Mouse (Mus musculus) ES-E14 (cell line): ENCODE data around the gene Eif2s2. TPM values are rescaled to one million over a fixed set of nuclear protein-coding genes. Genes with fewer than 3 reads are reported as not detected.

Experiments used
- DNase-seq: peaks from one replicate; pipeline ENCODE4 v3.0.0-alpha.2; 2013; ENCODE audit warnings: low read depth, low spot score
- H3K27ac ChIP-seq: 2 replicates; pipeline ENCODE4 v1.5.1; 2012; ENCODE audit warnings: low read depth, mild to moderate bottlenecking, low read length, moderate library complexity, mixed read lengths; ENCODE audit not compliant: poor library complexity, insufficient read depth, severe bottlenecking
- H3K36me3 ChIP-seq: 2 replicates; pipeline ENCODE4 v1.6.1; 2012; ENCODE audit warnings: mild to moderate bottlenecking, low read length, moderate library complexity, mixed read lengths; ENCODE audit not compliant: control insufficient read depth, poor library complexity, insufficient read depth, severe bottlenecking
- H3K4me1 ChIP-seq, 2 experiments: fragments of 150-350 bp in 1 of 2; sonication (generic) in 1 of 2; 2 replicates each; pipeline ENCODE4 v1.6.1; 2012; ENCODE audit warnings: low read length in 2 of 2, mild to moderate bottlenecking in 1 of 2, mixed read lengths in 1 of 2; ENCODE audit not compliant: control insufficient read depth in 2 of 2, insufficient read depth in 2 of 2, poor library complexity in 1 of 2
- H3K4me3 ChIP-seq, 2 experiments: fragments of 150-350 bp in 1 of 2; sonication (generic) in 1 of 2; 2 replicates each; pipeline ENCODE4 v1.5.1; 2012; ENCODE audit warnings: low read length in 2 of 2, low read depth in 1 of 2, mild to moderate bottlenecking in 1 of 2, mixed read lengths in 1 of 2; ENCODE audit not compliant: insufficient read depth in 1 of 2, poor library complexity in 1 of 2, severe bottlenecking in 1 of 2
- H3K9ac ChIP-seq: 2 replicates; pipeline ENCODE4 v1.6.1; 2012; ENCODE audit warnings: low read depth, mild to moderate bottlenecking, low read length, mixed read lengths; ENCODE audit not compliant: poor library complexity, insufficient read depth, severe bottlenecking
- H3K9me3 ChIP-seq: fragments of 150-350 bp; sonication (generic); 2 replicates; pipeline ENCODE4 v1.6.1; 2012; ENCODE audit warnings: low read depth, mild to moderate bottlenecking, low read length; ENCODE audit not compliant: control insufficient read depth, insufficient read depth
- CHD2 ChIP-seq: IDR thresholded peaks from 2 replicates; pipeline ENCODE4 v1.6.1; 2014; ENCODE audit warnings: mild to moderate bottlenecking, low read depth, low read length, inconsistent platforms
- HCFC1 ChIP-seq: IDR thresholded peaks from 2 replicates; pipeline ENCODE4 v1.6.1; 2012; ENCODE audit warnings: low read length, inconsistent platforms, borderline replicate concordance; ENCODE audit not compliant: insufficient read depth
- MAFK ChIP-seq: IDR thresholded peaks from 2 replicates; pipeline ENCODE4 v1.6.1; 2014; ENCODE audit warnings: mild to moderate bottlenecking, low read depth, low read length, inconsistent platforms; ENCODE audit not compliant: insufficient read depth
- ZC3H11A ChIP-seq: IDR thresholded peaks from 2 replicates; pipeline ENCODE4 v1.6.1; 2012; ENCODE audit warnings: low read depth, mild to moderate bottlenecking, inconsistent platforms, low read length, borderline replicate concordance
- ZNF384 ChIP-seq: IDR thresholded peaks from 2 replicates; pipeline ENCODE4 v1.6.1; 2012; ENCODE audit warnings: low read depth, low read length, inconsistent platforms
- in situ Hi-C, 2 experiments: fragments of 600-800 bp; cut with MboI; formaldehyde crosslinking; loops; one replicate each; pipeline ENCODE4 v1.15.1; 2025; ENCODE audit warnings: low sequenced_read_pairs in 2 of 2, inconsistent platforms in 1 of 2; ENCODE audit not compliant: unreplicated experiment in 2 of 2
- total RNA-seq: library from RNA; depleted of rRNA; stranded (reverse); fragments of 300-350 nt; gene quantifications from 2 replicates; pipeline ENCODE4 v1.2.3, GENCODE M21; 2012; rRNA removed

Eif2s2 gene
- total RNA-seq, 1 experiment: 229 TPM

- Histone ChIP-seq H3K27ac (no peak overlapping the region), H3K9ac (no peak overlapping the region), H3K9me3 (no peaks in the 10 kb centered on the region), H3K36me3 (peaks cover 2% of the 10 kb centered on the region; the same call in 1 of the 2 replicates), H3K4me1 (no peaks in the 10 kb centered on the region), H3K4me3 (no peak overlapping the region)
- in situ Hi-C loops: no loop called here
- no peak for DNase-seq
- no peak for TF ChIP-seq MAFK
- no peak for TF ChIP-seq ZC3H11A
- TF ChIP-seq ZNF384: no peak
- no peak for TF ChIP-seq CHD2
- no peak for TF ChIP-seq HCFC1
Measured at GRCm38 (mm10) chr2:154826054-154826538, 66.6 kb downstream of the Eif2s2 start.

Other genes starting within 250 kb of the Eif2s2 start
- gene Chmp4b, start 241.2 kb downstream of the Eif2s2 start, total RNA-seq: 60.4 and 94.3 TPM in 2 replicates
- not detected in 2 replicates for gene Gm14214, start 122.9 kb downstream of the Eif2s2 start, total RNA-seq
- 156 and 209 TPM in 2 replicates for gene Raly, start 101.8 kb downstream of the Eif2s2 start, total RNA-seq
- gene a, start 101.5 kb downstream of the Eif2s2 start, total RNA-seq: 0.49 TPM in 1 of 2 replicates, not detected in the other
- gene Gm14226, start 125.3 kb upstream of the Eif2s2 start, total RNA-seq: 0.04 and 0.11 TPM in 2 replicates
- 79.6 and 90.8 TPM in 2 replicates for gene Ahcy, start 181.6 kb upstream of the Eif2s2 start, total RNA-seq
- 35.4 and 38.7 TPM in 2 replicates for gene Itch, start 240.6 kb upstream of the Eif2s2 start, total RNA-seq